Mouse (Mus musculus): ENCODE results near the gene Dnajc12. TPM values are rescaled to one million over a fixed set of nuclear protein-coding genes. Genes with fewer than 3 reads are reported as not detected.
"Not testable (repeated sequence)": the region's sequence is repeated elsewhere in the genome, so short reads cannot be mapped to it uniquely, and the experiment has no call there.

The Dnajc12 gene
- total RNA-seq, 1 experiment from 2014 or later, result 1.7 TPM

DNA sequence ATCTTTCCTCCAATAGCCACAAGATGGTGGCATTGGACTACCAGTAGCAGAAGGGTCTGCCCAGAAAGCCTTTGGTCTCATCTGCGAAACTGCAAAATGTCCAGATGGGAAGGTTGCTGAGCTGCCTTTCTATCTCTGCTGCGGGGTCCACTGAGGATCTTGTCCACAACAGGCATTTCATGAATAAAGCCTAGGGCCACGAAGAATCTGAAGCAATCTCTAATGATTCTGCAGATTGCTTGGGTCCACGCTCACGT lies 40.4 kb downstream of the Dnajc12 start:
- ATAC-seq (replicated peaks in 1 of 2; ENCODE audit: insufficient read depth in 1 of 2, low FRiP score in 2 of 2, low TSS enrichment in 1 of 2, low read depth in 1 of 2, poor library complexity in 2 of 2, severe bottlenecking in 2 of 2), result no peak

DNA sequence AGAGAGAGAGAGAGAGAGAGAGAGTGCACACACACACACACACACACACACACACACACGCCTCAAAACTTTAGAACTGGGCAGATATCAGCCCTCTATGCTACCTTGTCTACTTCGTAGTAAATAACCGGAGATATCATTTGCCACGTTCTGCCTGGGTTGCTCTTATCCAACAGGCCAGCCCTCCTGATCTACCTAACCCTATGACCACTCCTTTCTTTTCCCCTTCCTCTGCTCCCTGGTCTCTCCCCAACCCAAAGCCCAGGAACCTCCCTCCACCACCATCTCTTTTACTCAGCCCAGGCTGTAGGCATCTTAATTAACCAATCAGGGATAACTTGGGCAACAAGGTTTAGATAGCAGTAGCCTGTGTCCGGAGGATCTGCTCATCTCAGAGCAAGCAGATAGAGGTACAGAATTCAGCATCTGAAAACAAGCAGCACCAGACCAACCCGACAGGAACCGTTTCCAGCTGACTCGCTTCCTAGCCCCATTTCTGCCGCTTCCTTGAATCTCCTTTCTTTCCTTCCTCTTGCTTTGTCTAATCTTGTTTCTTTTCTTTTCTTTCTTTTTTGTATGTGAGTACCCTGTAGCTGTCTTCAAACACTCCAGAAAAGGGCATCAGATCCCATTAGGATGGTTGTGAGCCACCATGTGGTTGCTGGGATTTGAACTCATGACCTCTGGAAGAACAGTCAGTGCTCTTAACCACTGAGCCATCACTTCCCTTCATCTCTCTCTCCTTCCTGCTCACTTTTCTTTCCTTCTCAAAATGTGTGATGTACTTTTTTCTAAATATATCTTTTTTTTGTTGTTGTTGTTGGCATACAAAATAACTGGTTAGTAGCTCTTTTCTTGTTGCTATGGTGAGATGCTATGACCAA lies 41.6 kb downstream of the Dnajc12 start:
- ATAC-seq (replicated peaks in 1 of 2; ENCODE audit: insufficient read depth in 1 of 2, low FRiP score in 2 of 2, low TSS enrichment in 1 of 2, low read depth in 1 of 2, poor library complexity in 2 of 2, severe bottlenecking in 2 of 2), result no peak

DNA sequence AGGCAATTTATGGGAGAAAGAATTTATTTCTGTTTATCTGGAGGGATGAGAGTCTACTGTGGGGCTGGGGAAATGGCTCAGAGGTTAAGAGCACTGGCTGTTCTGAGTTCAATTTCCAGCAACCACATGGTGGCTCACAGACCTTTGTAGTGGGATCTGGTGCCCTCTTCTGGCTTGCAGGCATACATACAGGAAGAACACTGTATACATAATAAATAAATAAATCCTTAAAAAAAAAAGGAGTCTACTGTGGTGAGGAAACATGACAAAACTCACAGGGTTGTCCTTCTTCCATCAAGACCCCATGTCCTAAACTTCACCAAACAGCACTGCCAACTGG lies 42.2 kb downstream of the Dnajc12 start:
- no peak for ATAC-seq (replicated peaks in 1 of 2; ENCODE audit: insufficient read depth in 1 of 2, low FRiP score in 2 of 2, low TSS enrichment in 1 of 2, low read depth in 1 of 2, poor library complexity in 2 of 2, severe bottlenecking in 2 of 2)

DNA sequence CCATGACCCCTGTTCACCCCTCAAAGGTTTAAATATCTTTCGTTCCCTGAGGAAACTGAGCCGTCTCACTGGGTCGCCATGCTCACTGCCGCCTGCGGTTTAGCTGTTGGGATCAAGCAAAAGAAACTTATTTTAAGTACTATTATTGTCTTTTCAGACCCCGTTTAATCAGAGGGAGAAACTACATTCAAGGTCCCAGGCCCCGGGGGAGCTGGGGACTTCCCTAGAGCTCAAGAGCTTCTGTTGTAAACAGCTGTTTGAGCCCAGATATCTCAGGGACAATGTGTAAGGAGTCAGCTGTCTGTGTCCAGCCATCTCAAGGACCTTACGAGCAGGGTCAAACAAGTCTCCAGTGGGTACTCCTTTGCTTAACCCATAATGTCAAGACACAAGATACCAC lies 44.9 kb downstream of the Dnajc12 start:
- ATAC-seq (replicated peaks in 1 of 2; ENCODE audit: insufficient read depth in 1 of 2, low FRiP score in 2 of 2, low TSS enrichment in 1 of 2, low read depth in 1 of 2, poor library complexity in 2 of 2, severe bottlenecking in 2 of 2), result no peak

DNA sequence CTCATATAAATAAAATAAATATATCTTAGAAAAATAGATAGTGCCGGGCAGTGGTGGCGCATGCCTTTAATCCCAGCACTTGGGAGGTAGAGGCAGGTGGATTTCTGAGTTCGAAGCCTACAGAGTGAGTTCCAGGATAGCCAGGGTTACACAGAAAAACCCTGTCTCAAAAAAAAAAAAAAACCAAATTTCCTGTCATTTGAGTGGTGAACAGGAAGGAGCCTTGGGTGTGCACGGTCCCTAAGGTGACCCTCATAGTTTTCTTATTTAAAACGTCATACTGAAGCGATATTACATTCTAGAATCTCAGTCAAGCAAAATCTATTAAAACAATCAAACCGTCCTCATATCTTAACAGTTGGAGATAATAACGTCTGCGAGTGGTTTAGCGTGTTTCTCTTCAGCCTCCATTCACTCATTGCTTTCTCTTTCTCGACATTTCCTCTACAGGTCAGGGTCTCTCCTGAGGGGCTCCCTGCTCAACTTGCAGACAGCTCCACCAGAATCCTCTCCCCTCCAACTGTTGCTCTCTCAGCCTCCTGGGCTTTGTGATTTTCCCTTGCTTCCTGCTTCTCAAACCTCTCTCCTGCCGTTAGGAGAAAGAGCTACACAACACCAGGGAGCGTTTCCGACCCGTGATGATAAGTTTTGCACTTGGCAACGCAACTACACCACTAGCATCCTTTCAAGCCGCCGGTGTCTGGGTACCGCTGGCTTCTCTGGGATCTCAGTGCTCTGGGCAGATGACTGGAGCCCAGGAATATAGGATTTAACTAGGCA lies 46.2 kb downstream of the Dnajc12 start:
- ATAC-seq (replicated peaks in 1 of 2; ENCODE audit: insufficient read depth in 1 of 2, low FRiP score in 2 of 2, low TSS enrichment in 1 of 2, low read depth in 1 of 2, poor library complexity in 2 of 2, severe bottlenecking in 2 of 2), result peak; percentile 10 to 20; a peak in 1 of 4 replicates

DNA sequence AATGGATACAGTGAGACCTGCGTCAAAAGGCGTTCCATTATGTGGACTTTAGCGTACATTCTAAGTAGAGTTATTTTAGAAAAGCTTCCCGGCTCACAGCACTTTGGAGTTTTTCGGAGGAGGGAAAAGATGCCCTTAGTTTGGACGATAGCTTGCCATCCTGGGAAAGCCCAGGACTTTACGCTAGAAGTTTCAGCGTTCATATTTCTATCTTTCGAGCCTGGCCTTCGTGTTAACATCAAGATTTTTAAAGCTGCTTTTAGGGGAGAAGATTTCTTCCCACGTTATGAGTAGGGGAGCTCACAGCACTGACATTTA lies 46.7 kb downstream of the Dnajc12 start:
- no peak for ATAC-seq (replicated peaks in 1 of 2; ENCODE audit: insufficient read depth in 1 of 2, low FRiP score in 2 of 2, low TSS enrichment in 1 of 2, low read depth in 1 of 2, poor library complexity in 2 of 2, severe bottlenecking in 2 of 2)

DNA sequence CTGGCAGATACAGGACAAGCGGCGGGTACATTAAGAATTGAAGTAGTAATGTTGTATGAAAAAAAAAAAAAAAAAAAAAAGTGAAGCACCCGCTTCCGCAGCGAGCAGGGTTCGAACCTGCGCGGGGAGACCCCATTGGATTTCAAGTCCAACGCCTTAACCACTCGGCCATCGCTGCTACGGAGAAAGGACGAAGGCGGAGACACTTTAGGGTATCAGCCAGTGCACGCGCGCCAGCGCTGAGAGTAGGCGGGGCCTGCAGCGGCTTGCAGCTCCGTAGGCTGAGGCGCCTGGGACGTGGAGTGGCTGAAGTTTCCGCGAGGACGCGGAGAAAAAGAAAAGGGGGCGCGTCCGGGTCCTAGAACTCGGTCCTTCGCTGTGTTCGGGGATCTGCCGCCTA lies 47.1 kb downstream of the Dnajc12 start:
- peak; percentile 84 to 87 for ATAC-seq (replicated peaks in 1 of 2; ENCODE audit: insufficient read depth in 1 of 2, low FRiP score in 2 of 2, low TSS enrichment in 1 of 2, low read depth in 1 of 2, poor library complexity in 2 of 2, severe bottlenecking in 2 of 2)

DNA sequence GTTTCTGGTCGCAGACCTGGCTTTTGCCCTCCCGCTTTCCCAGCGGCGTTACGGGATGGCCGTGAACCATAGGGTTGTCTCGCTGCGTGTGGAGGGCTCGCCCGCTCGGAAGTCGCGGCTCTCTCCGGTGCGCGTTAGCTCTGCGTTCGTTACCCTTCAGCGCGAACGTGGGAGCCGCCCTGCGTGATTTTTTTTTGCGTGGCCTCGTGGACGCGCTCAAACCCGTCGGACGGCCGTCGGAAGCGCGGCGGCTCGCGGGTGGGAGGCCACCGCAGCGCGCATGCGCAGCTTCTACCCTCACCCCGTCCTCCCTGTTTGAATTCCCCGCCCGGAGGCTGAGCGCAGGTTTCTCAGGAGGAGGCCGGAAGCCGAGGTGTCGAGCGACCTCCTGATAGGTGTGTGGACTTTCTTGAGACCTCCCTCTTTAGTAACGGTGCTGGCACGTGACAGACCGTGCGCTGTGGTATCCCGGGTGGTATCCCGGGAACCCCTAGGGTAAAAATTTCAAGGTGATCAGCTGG lies 47.6 kb downstream of the Dnajc12 start, which contains the start of gene Ctnna3:
Gene Ctnna3 (plus strand): TSS at position 314 of the 521 bp plus-strand sequence.
- ATAC-seq (replicated peaks in 1 of 2; ENCODE audit: insufficient read depth in 1 of 2, low FRiP score in 2 of 2, low TSS enrichment in 1 of 2, low read depth in 1 of 2, poor library complexity in 2 of 2, severe bottlenecking in 2 of 2), result peak; percentile 90 to 91

DNA sequence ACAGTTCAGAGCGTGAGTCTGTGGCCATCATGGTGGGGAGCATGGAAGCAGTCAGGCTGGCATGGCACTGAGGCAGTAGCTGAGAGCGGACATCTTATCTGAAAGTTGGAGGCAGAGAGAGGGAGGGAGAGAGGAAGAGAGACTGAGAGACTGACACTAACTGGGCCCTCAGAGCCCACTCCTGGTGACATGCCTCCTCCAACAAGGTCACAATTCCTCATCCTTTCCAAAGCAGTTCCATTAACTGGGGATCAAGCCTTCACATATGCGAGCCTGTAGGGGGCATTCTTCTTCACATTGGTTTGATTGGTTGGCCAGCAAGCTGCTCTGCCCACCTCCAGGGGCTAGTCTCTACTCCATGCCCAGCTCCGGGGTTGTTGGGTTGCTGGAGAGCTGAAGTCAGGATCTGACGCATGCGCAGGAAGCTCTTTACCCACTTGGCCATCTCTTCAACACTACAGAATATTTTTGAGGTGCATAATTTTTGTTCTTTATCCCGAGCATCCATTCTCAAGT lies 49.0 kb downstream of the Dnajc12 start:
- ATAC-seq (replicated peaks in 1 of 2; ENCODE audit: insufficient read depth in 1 of 2, low FRiP score in 2 of 2, low TSS enrichment in 1 of 2, low read depth in 1 of 2, poor library complexity in 2 of 2, severe bottlenecking in 2 of 2), result no peak

DNA sequence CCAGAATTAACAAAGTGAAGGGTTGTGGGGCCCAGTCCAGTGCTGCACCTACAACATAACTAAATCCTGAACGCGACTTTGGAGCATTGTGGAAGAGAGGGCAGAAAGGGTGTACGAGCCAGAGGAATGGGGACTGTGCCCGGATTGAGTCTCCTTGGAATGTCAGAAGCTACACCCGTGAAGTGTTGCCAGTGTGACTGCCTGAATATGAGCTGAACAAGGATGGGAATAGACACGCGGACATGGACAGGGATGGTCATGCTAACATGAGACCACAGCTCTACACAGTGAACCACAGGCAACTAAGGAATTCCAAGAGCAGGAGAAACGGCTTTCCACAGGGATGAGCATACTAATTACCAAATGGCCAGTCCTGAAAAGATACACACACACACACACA lies 49.9 kb downstream of the Dnajc12 start:
- no peak for ATAC-seq (replicated peaks in 1 of 2; ENCODE audit: insufficient read depth in 1 of 2, low FRiP score in 2 of 2, low TSS enrichment in 1 of 2, low read depth in 1 of 2, poor library complexity in 2 of 2, severe bottlenecking in 2 of 2)

DNA sequence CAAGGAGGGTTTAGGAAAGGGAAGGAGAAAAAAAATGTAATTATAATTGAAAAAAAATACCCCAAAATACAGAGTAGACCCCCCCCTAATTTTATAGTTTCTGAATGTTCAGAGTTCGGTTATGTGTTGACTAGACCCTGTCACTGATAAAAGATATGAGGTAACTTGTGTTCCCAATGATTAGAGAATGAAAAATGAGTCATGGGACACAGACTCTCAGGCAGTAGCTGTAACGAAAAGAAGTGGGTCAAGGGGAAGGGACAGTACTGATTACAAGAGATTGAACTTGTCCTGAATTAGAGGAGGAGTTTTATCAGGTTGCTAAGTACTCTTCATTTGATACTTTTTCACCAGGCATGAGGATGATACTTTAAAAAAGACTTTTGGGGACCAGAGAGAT lies 50.6 kb downstream of the Dnajc12 start:
- ATAC-seq (replicated peaks in 1 of 2; ENCODE audit: insufficient read depth in 1 of 2, low FRiP score in 2 of 2, low TSS enrichment in 1 of 2, low read depth in 1 of 2, poor library complexity in 2 of 2, severe bottlenecking in 2 of 2), result no peak

DNA sequence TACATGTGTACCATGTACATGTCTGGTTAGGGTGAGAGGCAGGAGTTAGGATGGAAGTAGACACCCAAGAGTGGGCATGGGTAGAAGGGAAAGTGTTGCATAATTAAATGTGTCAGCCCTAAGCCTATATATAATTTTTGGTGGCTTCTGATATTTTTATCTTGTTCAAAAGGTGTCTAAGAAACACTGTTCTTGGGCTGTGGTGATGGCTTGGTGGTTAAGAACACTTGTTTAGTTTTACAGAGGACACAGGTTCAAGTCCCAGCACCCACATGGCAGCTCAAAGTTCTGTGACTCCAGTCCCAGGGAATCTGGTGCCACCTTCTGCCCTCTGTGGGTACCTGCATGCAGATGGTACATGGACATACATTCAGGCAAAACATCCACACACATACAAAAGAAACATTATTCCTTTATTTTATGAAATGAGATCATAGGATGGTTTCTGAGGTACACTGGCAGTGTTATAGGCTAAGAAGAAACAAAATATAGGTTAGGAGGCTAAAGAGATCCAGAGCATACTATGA lies 56.6 kb downstream of the Dnajc12 start:
- ATAC-seq (replicated peaks in 1 of 2; ENCODE audit: insufficient read depth in 1 of 2, low FRiP score in 2 of 2, low TSS enrichment in 1 of 2, low read depth in 1 of 2, poor library complexity in 2 of 2, severe bottlenecking in 2 of 2), result no peak

DNA sequence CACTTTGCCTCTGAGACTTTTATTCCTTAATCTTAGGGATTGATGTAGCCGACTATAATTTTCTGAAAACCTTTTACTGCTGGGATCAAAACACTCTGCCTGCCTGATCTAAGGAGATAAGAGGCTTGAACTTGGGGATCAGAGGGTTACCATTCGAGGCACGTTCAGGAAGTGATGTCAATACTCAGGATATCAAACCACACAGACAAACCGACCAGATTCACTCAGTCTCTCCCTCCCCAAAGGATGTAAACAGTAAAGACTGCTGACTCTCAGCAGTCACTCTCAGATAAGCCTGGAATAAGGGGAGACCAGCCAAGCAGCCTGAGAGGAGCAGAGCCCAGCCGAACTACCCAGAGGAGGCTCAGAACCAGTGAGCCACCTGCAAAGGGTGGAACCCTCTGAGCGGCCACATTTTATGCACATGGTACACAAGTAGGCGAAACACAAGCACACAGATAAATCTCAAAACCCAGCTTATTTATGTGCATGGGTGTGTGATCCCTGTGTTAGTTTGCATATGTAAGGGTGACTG lies 57.5 kb downstream of the Dnajc12 start:
- no peak for ATAC-seq (replicated peaks in 1 of 2; ENCODE audit: insufficient read depth in 1 of 2, low FRiP score in 2 of 2, low TSS enrichment in 1 of 2, low read depth in 1 of 2, poor library complexity in 2 of 2, severe bottlenecking in 2 of 2)

DNA sequence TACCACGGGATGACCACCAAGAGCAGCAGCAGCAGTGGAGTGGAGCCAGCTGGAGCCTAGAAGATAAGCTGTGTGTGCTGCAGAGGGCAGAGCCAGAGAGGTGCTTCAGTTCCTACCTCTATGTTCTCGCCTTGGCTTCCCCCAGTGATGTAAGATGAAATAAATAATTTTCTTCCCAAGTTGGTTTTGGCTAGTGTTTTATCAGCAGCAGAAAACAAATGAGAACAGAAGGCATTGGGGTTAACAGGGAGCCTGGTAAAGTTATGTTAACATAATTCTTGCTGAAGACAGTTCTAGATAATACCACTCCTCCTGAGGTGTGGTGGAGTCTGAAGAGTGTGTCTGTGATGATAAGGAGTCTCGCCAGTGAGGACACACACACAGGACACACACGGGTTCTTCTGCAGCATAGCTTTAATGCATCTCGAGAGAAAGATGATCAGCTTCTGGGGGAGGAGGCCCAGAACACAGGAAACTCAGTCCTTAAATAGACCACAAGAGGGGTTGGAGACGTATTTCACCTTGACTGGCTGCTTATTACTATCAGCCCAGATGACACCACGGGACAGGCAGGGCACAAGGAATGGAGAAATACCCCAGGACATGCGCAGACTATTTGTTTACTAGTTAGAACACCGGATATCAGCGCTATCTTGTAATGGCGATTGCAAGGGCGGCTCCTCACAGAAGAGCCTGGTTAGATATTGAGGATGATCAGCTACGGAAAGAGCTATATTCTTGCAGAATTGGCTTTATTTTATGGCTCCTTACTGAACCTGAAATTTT lies 62.6 kb downstream of the Dnajc12 start:
- not testable (repeated sequence) for ATAC-seq (replicated peaks in 1 of 2; ENCODE audit: insufficient read depth in 1 of 2, low FRiP score in 2 of 2, low TSS enrichment in 1 of 2, low read depth in 1 of 2, poor library complexity in 2 of 2, severe bottlenecking in 2 of 2)

DNA sequence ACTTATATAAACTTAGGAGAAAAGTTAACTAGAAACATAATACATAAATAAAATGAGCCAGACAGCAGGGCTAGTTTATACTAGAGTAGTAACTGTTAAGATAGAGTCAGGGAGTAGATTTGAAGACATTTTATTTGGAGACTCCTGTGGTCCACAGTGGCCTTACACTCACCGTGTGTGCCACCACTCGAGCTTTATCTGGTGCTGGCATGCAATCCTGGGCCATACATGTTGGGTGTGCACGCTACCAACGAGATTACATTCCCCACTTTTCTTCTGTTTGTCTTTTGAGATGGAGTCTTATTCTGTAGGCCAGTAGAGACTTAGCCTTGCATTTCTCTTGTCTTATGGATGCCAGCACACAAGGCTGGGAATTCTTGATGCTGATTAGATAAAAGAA lies 71.7 kb downstream of the Dnajc12 start:
- no peak for ATAC-seq (replicated peaks in 1 of 2; ENCODE audit: insufficient read depth in 1 of 2, low FRiP score in 2 of 2, low TSS enrichment in 1 of 2, low read depth in 1 of 2, poor library complexity in 2 of 2, severe bottlenecking in 2 of 2)

DNA sequence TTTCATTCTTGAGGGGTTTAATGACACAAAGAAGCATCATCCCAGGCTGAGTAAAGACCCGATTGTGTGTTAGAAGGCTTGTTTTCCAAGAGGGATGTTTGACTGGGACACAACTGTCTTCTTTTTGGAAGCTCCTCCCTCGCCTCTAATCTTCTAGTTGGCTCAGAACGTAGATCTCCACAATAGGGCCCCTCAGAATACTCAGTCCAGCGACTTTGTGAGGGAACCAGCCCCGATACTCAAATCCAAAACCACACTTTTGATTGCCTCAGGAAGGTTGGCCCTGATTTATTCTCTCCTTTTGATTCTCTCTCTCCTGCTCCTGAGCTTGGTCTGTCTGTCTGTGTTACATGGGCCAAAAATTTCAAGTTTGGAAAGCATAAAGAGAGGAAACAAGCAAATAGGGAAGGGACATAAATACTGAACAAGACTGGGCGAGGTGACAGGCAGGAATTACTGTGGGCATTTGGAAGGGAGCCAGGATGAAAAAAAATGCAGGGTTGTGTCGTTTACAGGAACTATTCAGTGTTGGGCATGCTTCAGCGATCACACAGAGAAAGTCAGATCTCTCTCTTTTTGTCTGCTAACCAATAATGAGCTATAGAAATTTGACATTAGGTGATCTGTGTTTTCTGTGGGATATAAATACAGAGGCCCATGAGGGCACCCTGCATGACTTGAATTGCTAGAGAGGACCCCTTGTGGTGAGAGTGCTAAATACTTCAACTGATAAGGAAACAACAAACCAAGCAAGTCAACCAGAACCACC lies 73.1 kb downstream of the Dnajc12 start:
- peak; percentile 71 to 81; a peak in 3 of 4 replicates for ATAC-seq (replicated peaks in 1 of 2; ENCODE audit: insufficient read depth in 1 of 2, low FRiP score in 2 of 2, low TSS enrichment in 1 of 2, low read depth in 1 of 2, poor library complexity in 2 of 2, severe bottlenecking in 2 of 2)
